In the genomic region with DNA sequence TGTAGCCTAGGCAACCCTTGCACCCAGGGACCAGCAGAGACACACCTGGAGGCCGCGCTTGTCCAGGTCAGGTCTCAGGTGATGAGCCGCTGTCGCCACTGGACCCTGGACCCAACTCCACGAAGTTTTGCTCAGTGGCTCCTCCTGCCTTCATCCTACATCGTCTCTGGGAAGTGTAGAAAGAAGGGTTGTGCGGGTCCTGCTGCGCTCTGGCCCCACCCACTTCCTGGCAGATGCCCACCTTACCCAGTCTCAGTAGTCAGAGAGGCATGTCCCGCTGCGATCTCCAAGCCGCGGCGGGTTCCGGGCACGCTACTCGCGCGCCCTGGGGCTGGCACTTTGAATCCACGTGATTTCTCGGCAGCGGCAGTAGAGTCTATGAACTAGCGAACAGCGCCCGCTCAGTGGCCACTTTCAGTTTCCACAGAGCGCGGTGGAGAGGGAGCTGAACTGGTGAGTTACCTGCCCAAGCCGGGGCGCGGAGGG, we compare ENCODE assay signal across 8 mouse cellular contexts. TPM values are rescaled to one million over a fixed set of nuclear protein-coding genes. Genes with fewer than 3 reads are reported as not detected.
A peak's percentile ranks its signal among the peaks of the same experiment; 100 is the strongest.
DNase-seq lines count a peak whose midpoint lies in the region; ATAC-seq and TF ChIP-seq lines count a peak whose summit lies in the region.

Nlrc5 (plus strand) TSS at position 376 of the 486 bp plus-strand sequence.

- peak within 1 kb of the TSS; percentile 48 for H3K4me3 ChIP-seq in heart, embryonic 11.5 days (ENCODE audit: low read depth, low read length)
- peak within 1 kb of the TSS; percentile 53 for H3K4me3 ChIP-seq in kidney, embryonic 16.5 days (ENCODE audit: low read length)
- peak within 1 kb of the TSS; percentile 79 for H3K4me3 ChIP-seq in liver, adult 2 months (ENCODE audit: insufficient read depth, low read depth, low read length)

- no peaks in the 10 kb centered on the region for H3K36me3 ChIP-seq in heart, embryonic 11.5 days (ENCODE audit: control insufficient read depth, insufficient read depth, low read length)
- no peaks in the 10 kb centered on the region for H3K36me3 ChIP-seq in kidney, embryonic 16.5 days (ENCODE audit: insufficient read depth, low read length)
- H3K36me3 ChIP-seq in liver, adult 2 months (ENCODE audit: control insufficient read depth, insufficient read depth, low read length): no peaks in the 10 kb centered on the region

- H3K27me3 ChIP-seq in heart, embryonic 11.5 days (ENCODE audit: control insufficient read depth, insufficient read depth, low read length): peaks cover 8% of the 10 kb centered on the region
- peaks cover 5% of the 10 kb centered on the region; the same call in 1 of the 2 replicates for H3K27me3 ChIP-seq in kidney, embryonic 16.5 days (ENCODE audit: insufficient read depth, low read length)
- no peaks in the 10 kb centered on the region for H3K27me3 ChIP-seq in liver, adult 2 months (ENCODE audit: control insufficient read depth, insufficient read depth, low read length)

- H3K27ac ChIP-seq in heart, embryonic 11.5 days (ENCODE audit: low read depth, low read length): no peak within 1 kb of the TSS
- H3K27ac ChIP-seq in kidney, embryonic 16.5 days (ENCODE audit: low read length): no peak within 1 kb of the TSS
- peak within 1 kb of the TSS; percentile 83 for H3K27ac ChIP-seq in liver, adult 2 months (replicated peaks; ENCODE audit: insufficient read depth, low read depth, low read length)

- TF ChIP-seq CTCF in liver, adult 2 months (IDR thresholded peaks at IDR 0.05; ENCODE audit: low read depth, low read length): peak; percentile 37

- peaks cover 9% of the 10 kb centered on the region; the same call in 1 of the 2 replicates for H3K79me2 ChIP-seq in liver, adult 2 months (ENCODE audit: control insufficient read depth, insufficient read depth, low read length)

- peak within 1 kb of the TSS; percentile 30 for H3K9ac ChIP-seq in heart, embryonic 11.5 days (ENCODE audit: low read depth, low read length)
- H3K9ac ChIP-seq in kidney, embryonic 16.5 days (replicated peaks; ENCODE audit: low read length): peak within 1 kb of the TSS; percentile 58
- H3K9ac ChIP-seq in liver, adult 2 months (ENCODE audit: low read depth, low read length): peak within 1 kb of the TSS; percentile 81

- H3K4me2 ChIP-seq in heart, embryonic 11.5 days: peak within 1 kb of the TSS; percentile 89
- peak within 1 kb of the TSS; percentile 90 for H3K4me2 ChIP-seq in kidney, embryonic 16.5 days (replicated peaks; ENCODE audit: low read depth, low read length)

- 2% methylated on average over 29 of the region's 29 CpGs for WGBS in heart, embryonic 11.5 days (ENCODE audit: insufficient replicate concordance)
- 2% methylated on average over 29 of the region's 29 CpGs for WGBS in kidney, embryonic 16.5 days
- under 1% methylated on average over 29 of the region's 29 CpGs for WGBS in liver, adult 2 months

- ATAC-seq in cerebellum, adult (ENCODE audit: insufficient number of reproducible peaks, low FRiP score, low TSS enrichment): no peak
- ATAC-seq in erythroblast, adult 5-6 weeks (replicated peaks; ENCODE audit: low FRiP score, poor library complexity, severe bottlenecking): peak; percentile 63
- no peak for ATAC-seq in heart, embryonic 11.5 days (replicated peaks; ENCODE audit: insufficient number of reproducible peaks, low FRiP score, low TSS enrichment)
- peak; percentile 69 for ATAC-seq in kidney, embryonic 16.5 days (ENCODE audit: low FRiP score, low TSS enrichment)
- ATAC-seq in monocyte, adult 5-6 weeks (replicated peaks; ENCODE audit: insufficient number of reproducible peaks, low FRiP score, low TSS enrichment, poor library complexity, severe bottlenecking): peak; percentile 88

- H3K9me3 ChIP-seq in heart, embryonic 11.5 days (replicated peaks; ENCODE audit: control insufficient read depth, low read length): no peaks in the 10 kb centered on the region
- no peaks in the 10 kb centered on the region for H3K9me3 ChIP-seq in kidney, embryonic 16.5 days (ENCODE audit: low read length)

- DNase-seq in cerebellum, adult 11 months: peak; percentile 5
- peak; percentile 80 for DNase-seq in liver, adult 2 months (ENCODE audit: extremely low read depth, low read depth, low spot score)
- peak; percentile 88 to 89 for DNase-seq in spleen, postnatal 36 days (ENCODE audit: low spot score in 2 of 2)

- 0 out of 2 replicates have a peak, but pooled peaks have one; percentile 27 for TF ChIP-seq POLR2A in liver, adult 2 months (IDR thresholded peaks at IDR 0.05; ENCODE audit: extremely low read depth, insufficient read depth, low read length)

- H3K4me1 ChIP-seq in heart, embryonic 11.5 days (ENCODE audit: control insufficient read depth, insufficient read depth, low read length): peaks cover 4% of the 10 kb centered on the region; the same call in 1 of the 2 replicates
- no peaks in the 10 kb centered on the region for H3K4me1 ChIP-seq in kidney, embryonic 16.5 days (ENCODE audit: insufficient read depth, low read length)
- peaks cover 8% of the 10 kb centered on the region for H3K4me1 ChIP-seq in liver, adult 2 months (ENCODE audit: control insufficient read depth, insufficient read depth, low read length)

RNA-seq across cellular contexts. Expression of gene Nlrc5, which starts in this region (rescaled TPM):
- total RNA-seq in erythroblast, adult 5-6 weeks (2015; ENCODE audit: low replicate concordance): 0.77 and 1.7 TPM in 2 replicates
- total RNA-seq in erythroblast, adult 5-6 weeks (2017; ENCODE audit: low replicate concordance): 3.9 and 10.7 TPM in 2 replicates
- polyA plus RNA-seq in heart, embryonic 11.5 days (2014; fragmentation: Nextera tagmentation; extraction: Ambion mirVana): 0.13 TPM in 1 of 2 replicates, not detected in the other
- 0.15 TPM in 1 of 2 replicates, not detected in the other for polyA plus RNA-seq in kidney, embryonic 16.5 days (2015; fragmentation: Nextera tagmentation; extraction: Ambion mirVana)
- total RNA-seq in liver, adult 2 months (2014; rRNA removed): 19.5 and 21.2 TPM in 2 replicates
- 6.6 and 11.6 TPM in 2 replicates for polyA plus RNA-seq in liver, adult 2 months (2012; rRNA removed)
- 77.4 to 130 TPM (median 92.6 TPM) in 3 replicates for total RNA-seq in monocyte, adult 5-6 weeks (2017)

Comparison
In these comparisons a context has a peak if more than half of its experiments do, and no peak if none do; other contexts are left out.
1. Peak in ATAC-seq, H3K4me3 ChIP-seq, H3K9ac ChIP-seq and H3K4me2 ChIP-seq in kidney, embryonic 16.5 days; RNA of the gene not detected or under 1 TPM.
2. DNase-seq: peak in every context shown above with its lines; median percentile 88 in spleen, postnatal 36 days; 80 in liver, adult 2 months; 5 in cerebellum, adult 11 months.
3. ATAC-seq: peak in erythroblast, adult 5-6 weeks (single experiment) and monocyte, adult 5-6 weeks (single experiment); none in cerebellum, adult (single experiment) and heart, embryonic 11.5 days (single experiment).
4. H3K9ac ChIP-seq: peak in every context shown above with its lines; median percentile 81 in liver, adult 2 months; 58 in kidney, embryonic 16.5 days; 30 in heart, embryonic 11.5 days.
5. Peak in every context shown above with its lines, with median percentiles within 50 percentile points of each other: H3K4me3 ChIP-seq.